Mouse (Mus musculus) olfactory bulb, adult 2 months (tissue): ENCODE measurements around the gene Catsper1.

Experiments
- CTCF ChIP-seq: fragments of 200-500 bp; IDR thresholded peaks from 2 replicates; pipeline ENCODE4 v1.5.1; 2012; ENCODE audit warnings: low read depth, mild to moderate bottlenecking, low read length, moderate library complexity; ENCODE audit not compliant: insufficient read depth
- POLR2A ChIP-seq: fragments of 200-500 bp; IDR thresholded peaks from 2 replicates; pipeline ENCODE4 v1.6.1; 2012; ENCODE audit warnings: mild to moderate bottlenecking, low read depth, low read length, moderate library complexity; ENCODE audit not compliant: insufficient read depth

DNA sequence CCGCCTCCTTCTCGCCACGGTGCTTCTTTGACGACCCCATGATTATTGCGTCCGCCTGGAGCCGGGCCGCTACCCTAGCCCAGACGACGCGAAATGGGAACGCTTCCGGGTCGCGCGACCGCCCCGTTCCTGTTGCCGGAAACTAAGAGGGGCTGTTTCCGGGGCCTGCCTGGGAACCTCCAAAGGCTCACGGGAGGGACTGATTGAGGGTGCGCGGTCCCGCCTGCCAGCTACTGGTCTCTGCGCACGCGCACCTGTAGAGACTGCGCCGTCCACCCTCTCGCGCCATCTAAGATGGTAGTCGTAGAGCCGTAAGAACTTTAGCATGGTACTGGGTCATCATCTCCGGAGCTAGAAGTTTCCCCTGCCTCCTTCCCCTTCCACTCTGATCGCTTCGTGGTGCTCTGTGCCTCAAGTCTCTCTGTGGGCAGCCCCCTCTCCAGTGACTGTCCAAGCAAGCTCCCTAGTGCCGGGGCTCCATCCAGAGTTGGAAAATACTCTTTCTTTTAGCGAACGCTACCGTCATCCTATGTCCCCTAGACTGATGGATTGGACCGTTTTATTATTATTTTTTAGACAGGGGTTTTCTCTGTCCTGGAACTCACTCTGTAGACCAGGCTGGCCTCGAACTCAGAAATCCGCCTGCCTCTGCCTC lies 53.2 kb downstream of the Catsper1 start, which contains the start of gene Sart1:
- TF ChIP-seq CTCF (no peak), POLR2A (peak; percentile 65)
